Mouse (Mus musculus) neural tube, embryonic 15.5 days (tissue): ENCODE results near the gene Zfp609. TPM values are rescaled to one million over a fixed set of nuclear protein-coding genes. Genes with fewer than 3 reads are reported as not detected.

Experiments used
- ATAC-seq: fragments of 200-750 bp; cut with Nextera tagmentation; 2 replicates; pipeline ENCODE4 v1.8.0; 2017; ENCODE audit warnings: mild to moderate bottlenecking, moderate TSS enrichment, moderate library complexity; ENCODE audit not compliant: low FRiP score
- H3K27ac ChIP-seq: fragments of 300-500 bp; sonication (generic); replicated peaks from 2 replicates; pipeline ENCODE4 v1.5.1; 2015; ENCODE audit warnings: mild to moderate bottlenecking, inconsistent platforms
- H3K27me3 ChIP-seq: fragments of 300-500 bp; sonication (generic); replicated peaks from 2 replicates; pipeline ENCODE4 v1.6.1; 2015; ENCODE audit warnings: inconsistent platforms
- H3K36me3 ChIP-seq: fragments of 300-500 bp; sonication (generic); 2 replicates; pipeline ENCODE4 v1.6.1; 2015; ENCODE audit warnings: inconsistent platforms
- H3K4me1 ChIP-seq: fragments of 300-500 bp; sonication (generic); 2 replicates; pipeline ENCODE4 v1.6.1; 2015; ENCODE audit warnings: inconsistent platforms
- H3K4me2 ChIP-seq: fragments of 300-500 bp; sonication (generic); 2 replicates; pipeline ENCODE4 v1.6.1; 2015; ENCODE audit warnings: inconsistent platforms, mild to moderate bottlenecking, moderate library complexity
- H3K4me3 ChIP-seq: fragments of 300-500 bp; sonication (generic); replicated peaks from 2 replicates; pipeline ENCODE4 v1.5.1; 2015; ENCODE audit warnings: mild to moderate bottlenecking, inconsistent platforms
- H3K9ac ChIP-seq: fragments of 300-500 bp; sonication (generic); replicated peaks from 2 replicates; pipeline ENCODE4 v1.6.1; 2015; ENCODE audit warnings: mild to moderate bottlenecking, inconsistent platforms
- H3K9me3 ChIP-seq: fragments of 300-500 bp; sonication (generic); replicated peaks from 2 replicates; pipeline ENCODE4 v1.6.1; 2016; ENCODE audit warnings: inconsistent platforms
- WGBS: fragments of 180-500 bp; shearing (Covaris S2); methylation state at CpG from one replicate; pipeline ENCODE4 v1.1.7; 2015; ENCODE audit warnings: mixed read lengths; 5-methylcytosine and 5-hydroxymethylcytosine counted together
- polyA plus RNA-seq: library from polyadenylated mRNA; unstranded; fragments of >200 nt; fragmentation: Nextera tagmentation; extraction: Ambion mirVana; gene quantifications from 2 replicates; pipeline ENCODE4 v1.2.1, GENCODE M21; 2015

The Zfp609 gene
- polyA plus RNA-seq, result 6.8 and 7.1 TPM in 2 replicates

DNA sequence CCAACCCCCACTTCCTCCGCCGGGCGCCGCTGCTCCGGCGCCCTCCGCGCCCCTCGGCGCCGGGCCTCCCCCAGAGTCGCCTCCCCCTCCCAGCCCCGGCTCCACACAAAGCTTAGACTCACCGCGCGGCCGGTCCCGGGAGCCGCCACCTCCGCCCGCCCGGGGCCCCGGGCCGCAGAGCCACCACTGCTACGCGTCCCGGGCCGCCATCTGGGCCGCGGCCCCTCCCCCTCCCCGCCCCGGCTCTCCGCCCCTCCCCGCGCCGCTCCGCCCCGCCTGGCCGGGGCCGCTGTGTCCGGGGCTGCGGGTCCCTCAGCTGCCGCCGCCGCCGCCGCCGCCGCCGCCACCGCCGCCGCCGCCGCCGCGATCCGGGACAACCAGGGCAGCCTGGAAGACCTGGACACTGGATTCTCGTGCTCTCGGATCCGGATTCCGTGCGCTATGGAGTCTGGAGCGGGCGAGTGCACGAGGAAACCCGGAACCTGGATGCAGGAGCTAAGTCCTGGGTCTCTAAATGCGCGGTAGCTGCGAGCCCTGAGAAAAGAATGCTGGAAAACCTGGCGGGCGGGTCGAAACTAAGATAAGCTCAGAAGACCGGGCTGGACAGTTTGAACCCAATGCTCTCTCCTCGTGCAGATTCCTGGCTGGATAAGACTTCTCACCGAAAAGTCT is at the start of gene Zfp609:
TSS of gene Zfp609 (minus strand) at position 221 of the 672 bp plus-strand sequence.
- under 1% methylated on average over 68 of the region's 76 CpGs for WGBS
- Histone ChIP-seq H3K4me2 (peak within 1 kb of the TSS; percentile 71), H3K9me3 (no peaks in the 10 kb centered on the region), H3K36me3 (no peaks in the 10 kb centered on the region), H3K27me3 (no peaks in the 10 kb centered on the region), H3K4me3 (peak within 1 kb of the TSS; percentile 91), H3K4me1 (peaks cover 45% of the 10 kb centered on the region), H3K27ac (peak within 1 kb of the TSS; percentile 99), H3K9ac (peak within 1 kb of the TSS; percentile 93)
- peak; percentile 89 for ATAC-seq

DNA sequence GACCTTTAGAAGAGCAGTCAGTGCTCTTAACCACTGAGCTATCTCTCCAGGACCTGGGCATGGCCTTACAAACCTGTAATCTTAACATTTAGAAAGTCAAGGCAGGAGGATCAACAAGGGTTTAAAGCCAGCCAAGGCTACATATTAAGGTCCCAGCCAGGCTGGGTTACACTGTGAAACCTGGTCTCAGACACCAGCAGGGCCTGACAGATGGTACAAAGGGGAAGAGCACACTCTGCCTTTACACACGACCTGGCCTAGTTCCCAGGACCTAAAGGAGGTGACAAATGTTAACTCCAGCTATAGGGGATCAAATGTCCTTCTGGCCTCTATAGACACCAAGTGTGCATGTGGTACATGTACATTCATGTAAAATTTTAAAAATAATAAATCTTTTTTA is 32.3 kb upstream of the Zfp609 start:
- H3K27ac ChIP-seq, result no peak overlapping the region
- H3K9me3 ChIP-seq, result no peaks in the 10 kb centered on the region
- H3K36me3 ChIP-seq, result peaks cover 39% of the 10 kb centered on the region
- no peak overlapping the region for H3K4me2 ChIP-seq
- no peaks in the 10 kb centered on the region for H3K4me1 ChIP-seq
- H3K4me3 ChIP-seq, result no peak overlapping the region
- H3K27me3 ChIP-seq, result no peaks in the 10 kb centered on the region
- WGBS, result 63% methylated on average over 1 of the region's 1 CpGs
- no peak for ATAC-seq
- H3K9ac ChIP-seq, result no peak overlapping the region

- Histone ChIP-seq H3K9me3 (no peaks in the 10 kb centered on the region), H3K4me1 (peaks cover 17% of the 10 kb centered on the region), H3K9ac (no peak overlapping the region), H3K36me3 (peaks cover 8% of the 10 kb centered on the region; the same call in 1 of the 2 replicates), H3K4me3 (no peak overlapping the region), H3K4me2 (no peak overlapping the region), H3K27me3 (no peaks in the 10 kb centered on the region), H3K27ac (no peak overlapping the region)
- no peak for ATAC-seq
- 15% methylated on average over 1 of the region's 1 CpGs for WGBS
Observed at GRCm38 (mm10) chr9:65850203-65850602, 22.8 kb upstream of the Zfp609 start.

GRCm38 (mm10) chr9:65848154-65848553 is 20.8 kb upstream of the Zfp609 start:
- H3K4me1 ChIP-seq, result peaks cover 30% of the 10 kb centered on the region
- no peaks in the 10 kb centered on the region for H3K9me3 ChIP-seq
- no peak overlapping the region for H3K9ac ChIP-seq
- peaks cover 6% of the 10 kb centered on the region; the same call in 1 of the 2 replicates for H3K36me3 ChIP-seq
- no peak for ATAC-seq
- no peak overlapping the region for H3K4me3 ChIP-seq
- H3K27ac ChIP-seq, result no peak overlapping the region
- no peaks in the 10 kb centered on the region for H3K27me3 ChIP-seq
- H3K4me2 ChIP-seq, result no peak overlapping the region

DNA sequence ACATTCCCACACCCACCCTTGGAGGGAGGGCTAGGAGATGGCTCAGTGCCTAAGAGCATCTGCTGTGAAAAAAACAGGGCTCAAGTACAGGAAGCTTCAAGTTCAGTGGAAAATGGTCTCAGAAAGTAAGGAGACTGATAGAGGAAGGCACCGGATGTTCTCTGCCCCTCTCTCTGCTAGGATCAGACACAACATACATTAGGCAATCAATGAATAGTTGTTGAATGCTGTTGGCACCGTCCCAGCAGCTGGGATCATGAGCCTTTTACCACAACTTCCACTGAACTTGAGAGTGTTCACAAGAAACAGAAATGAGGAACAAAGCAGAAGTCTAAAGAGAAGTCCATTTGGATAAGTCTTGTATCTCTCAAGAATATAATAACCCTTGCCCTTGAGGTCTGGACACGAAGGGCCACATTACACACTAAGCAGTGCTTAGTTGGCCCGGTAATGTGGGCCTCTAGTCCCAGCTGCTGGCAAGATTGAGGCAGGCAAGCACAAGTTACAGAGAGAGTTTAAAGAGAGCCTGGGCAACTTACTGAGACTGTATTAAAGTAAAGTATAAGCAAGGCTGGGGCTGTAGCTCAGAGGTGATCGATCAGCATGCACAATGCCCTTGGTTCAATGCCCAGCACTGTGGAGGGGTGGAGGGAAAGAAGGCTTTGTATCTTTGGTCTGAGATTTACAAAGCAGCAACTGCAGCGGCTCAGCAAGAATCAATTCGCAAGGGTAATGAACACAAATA is 17.2 kb upstream of the Zfp609 start:
- Histone ChIP-seq H3K27ac (peak overlapping the region; percentile 60), H3K36me3 (0 out of 2 replicates have a peak, but pooled peaks cover 5% of the 10 kb centered on the region), H3K4me2 (no peak overlapping the region), H3K4me3 (no peak overlapping the region), H3K27me3 (no peaks in the 10 kb centered on the region), H3K4me1 (peaks cover 30% of the 10 kb centered on the region), H3K9ac (no peak overlapping the region), H3K9me3 (no peaks in the 10 kb centered on the region)
- ATAC-seq, result peak; percentile 72
- WGBS, result 22% methylated on average over 7 of the region's 7 CpGs

DNA sequence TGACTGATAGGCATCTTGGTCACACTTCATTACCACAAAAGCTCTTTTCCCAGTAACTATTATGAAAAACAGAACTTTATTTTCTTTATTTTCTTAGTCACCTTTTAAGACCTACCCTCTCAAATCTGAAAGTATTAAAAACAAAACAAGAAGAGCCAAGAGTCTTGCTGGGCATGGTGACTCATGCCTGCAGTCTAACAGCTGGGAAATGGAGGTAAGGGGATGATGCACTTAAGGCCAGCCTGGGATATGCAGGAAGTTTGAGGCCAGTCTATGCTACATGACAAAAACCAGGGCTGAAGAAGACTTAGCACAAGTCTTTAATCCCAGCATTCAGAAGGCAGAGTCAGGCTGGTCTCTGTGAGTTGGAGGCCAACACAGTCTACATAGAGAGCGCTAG is 12.5 kb upstream of the Zfp609 start:
- Histone ChIP-seq H3K4me3 (no peak overlapping the region), H3K4me1 (peaks cover 11% of the 10 kb centered on the region), H3K27ac (no peak overlapping the region), H3K9ac (no peak overlapping the region), H3K4me2 (no peak overlapping the region), H3K27me3 (no peaks in the 10 kb centered on the region), H3K36me3 (peaks cover 8% of the 10 kb centered on the region), H3K9me3 (no peaks in the 10 kb centered on the region)
- 100% methylated on average over 1 of the region's 1 CpGs for WGBS
- no peak for ATAC-seq

- H3K4me1 ChIP-seq, result peaks cover 3% of the 10 kb centered on the region; the same call in 1 of the 2 replicates
- H3K4me3 ChIP-seq, result no peak overlapping the region
- ATAC-seq, result no peak
- no peak overlapping the region for H3K4me2 ChIP-seq
- H3K27ac ChIP-seq, result no peak overlapping the region
- peaks cover 8% of the 10 kb centered on the region for H3K36me3 ChIP-seq
- H3K9me3 ChIP-seq, result no peaks in the 10 kb centered on the region
- H3K27me3 ChIP-seq, result no peaks in the 10 kb centered on the region
- no peak overlapping the region for H3K9ac ChIP-seq
Observed at GRCm38 (mm10) chr9:65836916-65837315, 9.6 kb upstream of the Zfp609 start.

GRCm38 (mm10) chr9:65834628-65835354 is 7.4 kb upstream of the Zfp609 start:
- Histone ChIP-seq H3K9ac (no peak overlapping the region), H3K27ac (no peak overlapping the region), H3K9me3 (no peaks in the 10 kb centered on the region)

GRCm38 (mm10) chr9:65833640-65834039 is 6.3 kb upstream of the Zfp609 start:
- H3K27me3 ChIP-seq, result no peaks in the 10 kb centered on the region
- H3K27ac ChIP-seq, result no peak overlapping the region
- ATAC-seq, result no peak
- H3K4me2 ChIP-seq, result no peak overlapping the region
- peaks cover 3% of the 10 kb centered on the region for H3K36me3 ChIP-seq
- no peaks in the 10 kb centered on the region for H3K9me3 ChIP-seq
- H3K4me1 ChIP-seq, result peaks cover 6% of the 10 kb centered on the region
- H3K9ac ChIP-seq, result no peak overlapping the region
- H3K4me3 ChIP-seq, result no peak overlapping the region

More at GRCm38 (mm10) chr9:65834628-65835354, 7.4 kb upstream of the Zfp609 start:
- H3K4me2 ChIP-seq, result no peak overlapping the region
- no peak for ATAC-seq
- WGBS, result 41% methylated on average over 10 of the region's 10 CpGs
- H3K4me1 ChIP-seq, result peaks cover 3% of the 10 kb centered on the region; the same call in 1 of the 2 replicates
- H3K36me3 ChIP-seq, result peaks cover 3% of the 10 kb centered on the region
- H3K27me3 ChIP-seq, result no peaks in the 10 kb centered on the region
- no peak overlapping the region for H3K4me3 ChIP-seq

DNA sequence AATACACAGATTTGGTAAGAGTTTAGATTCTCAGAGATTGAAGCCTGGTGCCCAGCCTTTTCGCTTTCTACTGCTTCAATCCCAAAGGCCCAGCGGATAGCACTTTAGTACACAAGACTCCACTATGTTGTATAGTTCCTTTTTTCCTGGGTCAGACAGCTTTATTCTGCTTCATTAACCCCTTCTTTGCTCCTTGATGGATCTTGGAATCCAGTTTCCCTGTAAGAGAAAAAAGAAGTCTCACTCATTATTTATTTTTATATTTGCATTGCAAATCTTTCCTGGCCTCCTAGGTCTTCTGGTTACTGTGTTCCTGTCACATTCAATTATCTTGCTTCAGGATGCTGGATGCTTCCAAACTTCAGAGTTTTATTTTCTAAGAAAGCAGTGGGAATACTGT is 5.9 kb upstream of the Zfp609 start:
- Histone ChIP-seq H3K27me3 (no peaks in the 10 kb centered on the region), H3K36me3 (no peaks in the 10 kb centered on the region; the same call in none of the 2 replicates), H3K9ac (no peak overlapping the region), H3K4me2 (no peak overlapping the region), H3K4me1 (peaks cover 10% of the 10 kb centered on the region), H3K9me3 (no peaks in the 10 kb centered on the region), H3K4me3 (no peak overlapping the region), H3K27ac (no peak overlapping the region)
- no peak for ATAC-seq
- 26% methylated on average over 2 of the region's 2 CpGs for WGBS

DNA sequence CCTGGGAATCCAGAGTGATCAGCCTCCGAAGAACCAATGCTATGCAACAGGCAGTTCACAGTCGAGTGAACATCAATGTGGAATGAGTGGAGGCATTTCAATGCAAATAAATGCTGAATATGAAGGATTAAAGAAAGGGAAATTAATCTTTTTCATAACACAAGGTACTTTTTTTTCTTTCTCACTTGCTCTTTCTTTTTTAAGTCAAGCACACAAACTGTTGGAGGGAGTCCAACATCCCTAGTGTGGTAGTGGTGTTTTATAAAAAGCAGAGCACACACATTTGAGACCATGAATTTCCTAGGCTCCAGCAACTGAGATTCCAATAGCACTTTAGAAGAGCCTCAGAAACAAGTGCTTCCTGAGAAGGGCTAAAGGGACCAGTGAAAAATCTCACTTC is 4.7 kb upstream of the Zfp609 start:
- peak overlapping the region; percentile 48 for H3K27ac ChIP-seq
- WGBS, result 25% methylated on average over 2 of the region's 2 CpGs
- no peak overlapping the region for H3K9ac ChIP-seq

More for the DNA sequence above, 4.7 kb upstream of the Zfp609 start:
- H3K4me1 ChIP-seq, result peaks cover 15% of the 10 kb centered on the region
- no peak for ATAC-seq
- no peak overlapping the region for H3K4me3 ChIP-seq
- no peaks in the 10 kb centered on the region for H3K9me3 ChIP-seq
- H3K4me2 ChIP-seq, result no peak overlapping the region
- H3K36me3 ChIP-seq, result no peaks in the 10 kb centered on the region
- H3K27me3 ChIP-seq, result no peaks in the 10 kb centered on the region
